Mouse (Mus musculus): Measurements from ENCODE around the gene Clec1a.

Clec1a gene

GRCm38 (mm10) chr6:129405999-129406398 is 45.8 kb downstream of the Clec1a start:
- DNase-seq (ENCODE audit: low read depth, low spot score), result no peak

GRCm38 (mm10) chr6:129403391-129403790 is 48.4 kb downstream of the Clec1a start:
- DNase-seq (ENCODE audit: low read depth, low spot score), result no peak

- no peak for DNase-seq (ENCODE audit: low read depth, low spot score)
These were observed 49.4 kb downstream of the Clec1a start for GRCm38 (mm10) chr6:129402404-129402803.

- no peak for DNase-seq (ENCODE audit: low read depth, low spot score)
These were observed 51.9 kb downstream of the Clec1a start for GRCm38 (mm10) chr6:129399945-129400344.

GRCm38 (mm10) chr6:129396997-129397396 is 54.8 kb downstream of the Clec1a start, which contains the start of gene Clec1b:
Gene Clec1b, plus strand, starts transcription at chr6:129397297.
- DNase-seq (ENCODE audit: low read depth, low spot score), result no peak

- DNase-seq (ENCODE audit: low read depth, low spot score), result no peak
These were observed 58.1 kb downstream of the Clec1a start for GRCm38 (mm10) chr6:129393732-129394131.

GRCm38 (mm10) chr6:129393087-129393720 is 58.6 kb downstream of the Clec1a start:
- DNase-seq (ENCODE audit: low read depth, low spot score), result no peak

- DNase-seq (ENCODE audit: low read depth, low spot score), result no peak
These were observed 66.0 kb downstream of the Clec1a start, which contains the start of gene Clec12b for GRCm38 (mm10) chr6:129385774-129386173. Gene Clec12b, minus strand, starts transcription at chr6:129385874.

- no peak for DNase-seq (ENCODE audit: low read depth, low spot score)
These were observed 66.8 kb downstream of the Clec1a start for GRCm38 (mm10) chr6:129385000-129385399.

- no peak for DNase-seq (ENCODE audit: low read depth, low spot score)
These were observed 68.3 kb downstream of the Clec1a start for GRCm38 (mm10) chr6:129383466-129383865.

GRCm38 (mm10) chr6:129381736-129382135 is 70.1 kb downstream of the Clec1a start:
- no peak for DNase-seq (ENCODE audit: low read depth, low spot score)

- DNase-seq (ENCODE audit: low read depth, low spot score), result no peak
These were observed 71.3 kb downstream of the Clec1a start for GRCm38 (mm10) chr6:129380454-129380853.

- no peak for DNase-seq (ENCODE audit: low read depth, low spot score)
These were observed 76.8 kb downstream of the Clec1a start for GRCm38 (mm10) chr6:129374937-129375471.
